In genomic region chr2:178272350-178272749, GRCm38 (mm10) we compare ENCODE assay signal across 31 mouse cellular contexts.
DNase-seq lines count a peak whose midpoint lies in the region; ATAC-seq and TF ChIP-seq lines count a peak whose summit lies in the region.
"Had no signal": no experiment of that assay in that cellular context is flagged by ENCODE, and none has a peak within 500 bp of the region (broad histone marks: within the 10 kb centered on the region; RNA-seq: fewer than 3 reads in every experiment).

No protein-coding gene starts in this region.

- H3K4me2 ChIP-seq in neural tube, embryonic 15.5 days: no peak overlapping the region
- H3K4me2 ChIP-seq: embryonic facial prominence, embryonic 15.5 days; forebrain, embryonic 12.5 days; heart, embryonic 15.5 days; limb, embryonic 15.5 days; liver, embryonic 13.5 days had no signal

- H3K9ac ChIP-seq in neural tube, embryonic 15.5 days (replicated peaks): 0 out of 2 replicates have a peak overlapping the region, but pooled peaks have one; percentile 1
- H3K9ac ChIP-seq: embryonic facial prominence, embryonic 15.5 days; forebrain, embryonic 12.5 days; heart, embryonic 15.5 days; limb, embryonic 15.5 days; liver, embryonic 13.5 days had no signal

- TF ChIP-seq CTCF in layer of hippocampus, adult 2 months (conservative IDR thresholded peaks at IDR 0.05): peak; percentile 22

- 54% methylated on average over 4 of the region's 4 CpGs for WGBS in neural tube, embryonic 15.5 days

- H3K36me3 ChIP-seq in neural tube, embryonic 15.5 days: no peaks in the 10 kb centered on the region; the same call in 1 of the 2 replicates
- H3K36me3 ChIP-seq: embryonic facial prominence, embryonic 15.5 days; forebrain, embryonic 12.5 days; G1E; heart, embryonic 10.5 days; heart, embryonic 15.5 days; limb, embryonic 10.5 days; limb, embryonic 15.5 days; liver, embryonic 13.5 days had no signal

- no peak overlapping the region for H3K27ac ChIP-seq in layer of hippocampus, adult 2 months
- H3K27ac ChIP-seq in neural tube, embryonic 15.5 days (replicated peaks): no peak overlapping the region
- H3K27ac ChIP-seq: embryonic facial prominence, embryonic 15.5 days; forebrain, embryonic 12.5 days; heart, embryonic 10.5 days; heart, embryonic 15.5 days; limb, embryonic 10.5 days; limb, embryonic 15.5 days; liver, embryonic 13.5 days had no signal

- H3K27me3 ChIP-seq in neural tube, embryonic 15.5 days (replicated peaks): no peaks in the 10 kb centered on the region
- H3K27me3 ChIP-seq: embryonic facial prominence, embryonic 15.5 days; forebrain, embryonic 12.5 days; heart, embryonic 15.5 days; limb, embryonic 15.5 days; liver, embryonic 13.5 days; Patski had no signal

- no peaks in the 10 kb centered on the region for H3K9me3 ChIP-seq in neural tube, embryonic 15.5 days (replicated peaks)
- H3K9me3 ChIP-seq: embryonic facial prominence, embryonic 15.5 days; forebrain, embryonic 12.5 days; heart, embryonic 10.5 days; heart, embryonic 15.5 days; limb, embryonic 10.5 days; limb, embryonic 15.5 days; liver, embryonic 13.5 days; megakaryocyte, embryonic 14.5 days had no signal

- DNase-seq in frontal cortex, postnatal 14 days (ENCODE audit: low spot score in 2 of 2): no peak
- no peak for DNase-seq in layer of hippocampus, adult 2 months (ENCODE audit: low spot score in 2 of 2)
- DNase-seq in layer of hippocampus, adult 8-10 months (ENCODE audit: low spot score in 2 of 2): no peak
- DNase-seq in brain, adult 2 months (ENCODE audit: low read depth, low spot score): peak; percentile 59
- DNase-seq in kidney, postnatal 14 days: no peak
- DNase-seq in urinary bladder, adult 2 months (ENCODE audit: low spot score): no peak
- DNase-seq: adrenal gland, postnatal 10 days; cerebellum, adult 11-12 months; cerebellum, adult 9-11 months; gastrocnemius, postnatal 25 days; heart, adult 11 months; kidney, adult 9 months; kidney, postnatal 10 days; liver, embryonic 13.5 days; lung, adult 18-20 months; lung, postnatal 4 days; right cerebral cortex, postnatal 14 days; thymus, postnatal 4 days had no signal

- 0 out of 2 replicates have a peak, but pooled peaks cover 4% of the 10 kb centered on the region for H3K4me1 ChIP-seq in neural tube, embryonic 15.5 days
- H3K4me1 ChIP-seq: embryonic facial prominence, embryonic 15.5 days; forebrain, embryonic 12.5 days; heart, embryonic 10.5 days; heart, embryonic 15.5 days; limb, embryonic 10.5 days; limb, embryonic 15.5 days; liver, embryonic 13.5 days; megakaryocyte, embryonic 14.5 days had no signal

- ATAC-seq in frontal cortex, adult (ENCODE audit: low TSS enrichment): peak; percentile 56
- no peak for ATAC-seq in neural tube, embryonic 15.5 days (ENCODE audit: low FRiP score)
- ATAC-seq: intestine, postnatal 0 days; lung, postnatal 0 days; Patski had no signal

- no peak overlapping the region for H3K4me3 ChIP-seq in layer of hippocampus, adult 2 months
- H3K4me3 ChIP-seq in neural tube, embryonic 15.5 days (replicated peaks): no peak overlapping the region
- H3K4me3 ChIP-seq: embryonic facial prominence, embryonic 15.5 days; forebrain, embryonic 12.5 days; heart, embryonic 10.5 days; heart, embryonic 15.5 days; limb, embryonic 10.5 days; limb, embryonic 15.5 days; liver, embryonic 13.5 days; megakaryocyte, embryonic 14.5 days had no signal
